Mouse (Mus musculus): ENCODE measurements around the gene Stim2.

- TF ChIP-seq CTCF (IDR thresholded peaks at IDR 0.05; ENCODE audit: low read depth, low read length) (no peak), POLR2A (IDR thresholded peaks at IDR 0.05; ENCODE audit: extremely low read depth, insufficient read depth, low read length) (no peak)
These were observed 7.0 kb downstream of the Stim2 start for GRCm38 (mm10) chr5:54005111-54005864.

Data from liver, adult 2 months (tissue).